Mouse (Mus musculus) brain, embryonic 14.5 days (tissue): ENCODE results near the gene Prkar1b.

Source experiments
- CTCF ChIP-seq: fragments of 200-500 bp; IDR thresholded peaks from 2 replicates; pipeline ENCODE4 v1.5.1; 2012; ENCODE audit warnings: inconsistent platforms, mild to moderate bottlenecking, moderate library complexity, borderline replicate concordance; ENCODE audit not compliant: insufficient read depth, insufficient read length; ENCODE audit errors: extremely low read depth
- POLR2A ChIP-seq: fragments of 200-500 bp; IDR thresholded peaks from 2 replicates; pipeline ENCODE4 v1.6.1; 2012; ENCODE audit warnings: mild to moderate bottlenecking, inconsistent platforms, borderline replicate concordance; ENCODE audit not compliant: poor library complexity, insufficient read depth, insufficient read length, severe bottlenecking; ENCODE audit errors: extremely low read depth

- no peak for TF ChIP-seq CTCF
- TF ChIP-seq POLR2A: no peak
Observed at GRCm38 (mm10) chr5:139129078-139129477, 20.7 kb downstream of the Prkar1b start.
